Mouse (Mus musculus): ENCODE measurements around the gene Rnf220.

The Rnf220 gene

DNA sequence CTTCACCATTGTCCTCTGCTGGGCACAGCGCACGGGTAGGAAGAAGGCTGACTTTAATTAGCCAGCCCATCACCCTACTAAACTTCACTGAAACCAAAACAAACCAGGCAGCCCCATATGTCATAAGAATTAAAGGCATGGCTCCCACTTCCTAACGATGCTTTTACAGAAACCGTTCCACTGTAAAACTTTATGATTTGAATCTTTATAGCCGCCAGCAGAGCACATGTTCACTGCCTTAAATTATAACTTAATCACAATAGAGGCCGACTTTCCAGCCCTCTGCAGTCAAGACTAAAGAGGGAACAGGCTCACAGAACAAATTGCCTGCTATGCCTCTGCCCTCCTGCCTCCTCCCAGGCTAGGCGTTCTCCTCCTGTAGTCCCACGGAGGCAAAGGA lies 62.5 kb downstream of the Rnf220 start:
- DNase-seq: no peak

DNA sequence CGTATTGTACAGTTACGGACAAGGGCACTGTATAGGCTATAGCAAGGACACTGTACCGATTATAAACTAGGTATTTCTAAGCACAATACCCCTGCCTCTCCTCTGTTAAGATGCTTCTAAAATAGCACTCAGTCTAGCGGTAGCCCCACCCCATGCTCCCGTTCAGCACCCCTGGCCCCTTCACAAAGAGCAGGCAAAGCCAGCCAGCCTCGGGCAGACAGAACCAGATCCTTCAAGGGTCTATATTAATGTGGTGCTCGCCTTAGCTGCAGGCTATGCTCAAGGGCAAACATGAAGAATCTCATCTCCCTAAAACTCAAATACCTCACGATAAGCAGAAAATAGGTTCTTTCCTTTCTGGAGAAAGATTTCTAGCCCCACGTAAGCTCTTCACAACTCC lies 67.2 kb downstream of the Rnf220 start:
- no peak for DNase-seq

DNA sequence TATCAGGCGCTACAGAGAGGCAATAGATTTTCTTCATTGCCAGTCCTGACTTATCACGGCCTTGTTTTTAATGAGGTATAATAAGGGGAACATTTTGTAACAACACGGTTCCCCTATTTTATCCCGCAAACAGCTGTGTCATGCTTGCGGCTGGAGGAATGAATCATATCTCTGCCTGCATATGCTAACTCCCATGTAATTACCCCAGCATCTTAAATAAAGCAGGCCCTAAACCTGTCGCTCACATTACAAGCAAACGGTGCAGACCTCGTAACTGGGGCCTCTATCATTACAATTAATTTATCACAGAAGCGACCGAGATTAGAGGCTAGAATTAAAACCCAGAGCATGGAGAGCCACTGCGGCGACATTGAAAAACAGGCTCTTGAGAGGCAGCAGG lies 69.3 kb downstream of the Rnf220 start:
- DNase-seq: no peak

GRCm38 (mm10) chr4:117421077-117421476 lies 75.8 kb downstream of the Rnf220 start:
- no peak for DNase-seq

DNA sequence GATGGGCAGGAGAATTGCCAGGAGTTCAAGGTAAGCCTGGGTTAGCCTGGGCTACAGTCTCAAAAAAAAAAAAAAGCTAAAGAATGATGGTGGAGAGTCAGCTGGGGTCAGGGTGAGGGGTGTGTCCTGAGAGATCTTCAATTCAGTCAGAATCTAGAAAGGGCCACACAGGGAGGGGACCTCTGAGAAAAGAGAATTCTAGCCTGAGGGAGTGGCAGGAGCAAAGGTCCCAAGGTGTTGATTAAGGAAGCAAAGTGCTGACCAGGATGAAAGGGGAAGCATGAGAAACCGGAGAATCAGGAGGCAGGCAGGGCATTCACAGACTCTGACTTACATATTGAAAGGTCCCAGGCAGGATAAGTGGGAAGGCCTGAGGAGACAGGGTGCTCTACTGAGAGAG lies 80.0 kb downstream of the Rnf220 start:
- DNase-seq: no peak

GRCm38 (mm10) chr4:117410049-117410410 lies 86.8 kb downstream of the Rnf220 start:
- no peak for DNase-seq

DNA sequence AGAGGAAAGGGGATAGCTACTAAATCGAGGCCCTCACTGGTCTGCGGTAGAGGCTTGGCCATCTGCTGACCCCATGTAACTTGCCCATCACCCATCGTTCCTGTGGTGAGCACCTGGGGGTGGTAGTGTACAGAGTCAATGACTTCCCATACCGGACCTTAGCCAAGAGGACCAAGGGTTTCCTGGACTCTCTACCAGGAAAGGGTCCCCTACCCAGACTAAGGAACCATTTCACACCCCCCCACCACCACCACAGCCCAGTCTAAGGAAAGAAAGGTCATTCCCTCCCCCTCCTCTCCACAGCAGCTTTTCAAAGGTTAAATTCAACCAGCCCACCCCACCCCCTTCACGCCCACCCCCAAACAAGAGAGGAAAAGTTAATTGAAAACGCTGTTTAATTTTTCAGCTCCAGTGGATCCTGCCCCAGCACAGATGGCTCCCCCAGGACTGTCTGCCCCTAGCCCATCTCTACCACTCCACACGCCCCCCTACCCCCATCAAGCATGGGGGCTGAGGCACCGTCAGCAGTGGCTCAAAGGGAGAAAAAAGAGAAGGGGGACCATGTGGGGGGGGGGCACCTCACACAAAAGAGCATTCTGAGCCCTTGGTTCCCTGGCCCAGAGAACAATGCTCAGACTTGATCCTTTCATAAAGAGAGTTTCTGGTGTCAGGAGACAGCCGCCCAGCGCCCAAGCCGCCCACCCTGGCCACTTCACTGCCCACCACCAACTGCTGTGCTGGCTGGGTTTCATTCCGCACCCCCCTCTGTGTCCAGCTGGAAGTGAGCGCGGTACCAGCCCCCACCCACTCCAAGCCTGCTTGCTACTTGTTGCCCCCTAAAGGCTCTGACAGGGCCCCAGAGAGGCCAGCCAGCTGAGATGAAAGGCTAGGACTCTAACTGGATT lies 87.5 kb downstream of the Rnf220 start:
- DNase-seq: no peak

- DNase-seq: no peak
These were observed 88.9 kb downstream of the Rnf220 start for GRCm38 (mm10) chr4:117407945-117408344.

- no peak for DNase-seq
These were observed 90.9 kb downstream of the Rnf220 start for GRCm38 (mm10) chr4:117405999-117406398.

GRCm38 (mm10) chr4:117405211-117405610 lies 91.6 kb downstream of the Rnf220 start:
- no peak for DNase-seq

GRCm38 (mm10) chr4:117403411-117403810 lies 93.4 kb downstream of the Rnf220 start:
- no peak for DNase-seq

- no peak for DNase-seq
These were observed 99.7 kb downstream of the Rnf220 start for GRCm38 (mm10) chr4:117397128-117397527.

DNA sequence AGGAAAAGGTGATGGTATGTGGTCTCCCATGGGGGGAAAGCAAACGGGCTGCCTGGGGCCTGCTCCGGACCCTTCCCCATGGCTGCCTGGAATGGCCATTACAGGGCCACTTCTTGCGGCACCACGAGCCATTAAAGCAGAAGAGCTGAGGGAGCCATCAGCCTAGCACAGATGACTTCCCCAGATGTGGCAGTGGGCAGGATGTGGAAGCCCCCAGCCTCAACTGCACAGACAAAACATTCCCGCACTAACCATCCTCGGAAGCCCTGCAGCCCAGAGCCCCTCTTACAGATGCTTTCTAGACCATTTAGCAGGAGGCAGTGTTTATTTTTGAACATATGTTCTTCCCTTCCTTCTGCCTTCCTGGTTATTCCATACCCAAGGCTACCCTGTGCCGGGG lies 103.8 kb downstream of the Rnf220 start:
- DNase-seq: no peak

DNA sequence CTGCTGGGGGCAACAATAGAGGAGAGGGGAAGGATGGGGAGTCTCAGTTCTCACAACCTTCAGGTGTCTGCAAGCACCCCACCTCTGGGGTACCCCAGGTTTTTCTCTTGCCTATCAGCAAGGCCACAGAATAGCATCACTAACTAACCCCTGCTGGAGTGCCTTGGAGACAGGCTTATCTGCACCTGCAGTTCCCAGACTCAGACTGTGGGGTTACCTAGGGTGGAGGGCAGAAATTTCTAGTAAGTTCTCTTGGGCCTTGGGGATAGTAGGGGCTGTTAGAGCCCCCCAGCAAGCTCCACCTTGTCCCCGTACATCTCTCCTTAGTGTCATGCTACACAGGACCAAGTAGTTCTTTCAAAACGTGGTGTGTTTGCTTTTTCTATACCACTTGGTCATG lies 104.5 kb downstream of the Rnf220 start:
- no peak for DNase-seq

GRCm38 (mm10) chr4:117391966-117392365 lies 104.9 kb downstream of the Rnf220 start:
- no peak for DNase-seq

GRCm38 (mm10) chr4:117390850-117391795 lies 105.7 kb downstream of the Rnf220 start:
- no peak for DNase-seq

- DNase-seq: no peak
These were observed 107.4 kb downstream of the Rnf220 start for GRCm38 (mm10) chr4:117389264-117390054.

DNA sequence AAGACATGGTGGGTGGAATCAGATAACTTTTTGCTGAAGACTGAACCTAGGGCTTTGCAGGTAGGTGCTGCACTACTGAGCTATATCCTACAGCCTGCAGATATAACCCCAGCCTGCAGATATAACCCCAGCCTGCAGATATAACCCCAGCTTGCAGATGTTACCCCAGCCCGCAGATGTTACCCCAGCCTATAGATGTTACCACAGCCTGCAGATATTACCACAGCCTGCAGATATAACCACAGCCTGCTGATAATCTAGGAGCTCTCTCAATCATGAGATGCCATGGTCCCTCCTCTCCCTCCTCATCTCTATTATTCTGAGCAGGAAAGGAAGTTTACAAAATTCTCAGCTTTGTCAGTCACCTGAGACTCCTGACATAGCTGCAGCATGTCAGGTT lies 111.6 kb downstream of the Rnf220 start:
- no peak for DNase-seq

DNA sequence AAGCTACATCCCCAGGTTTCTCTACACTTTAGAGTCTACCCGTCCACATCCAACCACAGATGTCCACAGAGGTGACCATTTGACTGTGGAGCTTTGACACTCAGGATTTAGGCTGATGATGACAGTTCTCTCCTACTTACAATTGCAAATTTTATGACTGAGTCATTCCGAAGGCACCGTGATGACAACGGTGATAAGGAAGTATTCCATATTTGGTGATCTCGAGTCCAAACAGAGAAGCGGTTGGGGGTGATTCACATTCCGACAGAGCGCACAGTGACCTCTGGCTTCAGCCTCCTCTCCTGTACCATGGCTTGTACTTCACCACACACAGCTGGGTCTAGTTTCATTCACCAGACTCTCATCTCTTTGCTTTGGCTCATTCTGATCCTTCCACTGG lies 115.0 kb downstream of the Rnf220 start:
- no peak for DNase-seq

DNA sequence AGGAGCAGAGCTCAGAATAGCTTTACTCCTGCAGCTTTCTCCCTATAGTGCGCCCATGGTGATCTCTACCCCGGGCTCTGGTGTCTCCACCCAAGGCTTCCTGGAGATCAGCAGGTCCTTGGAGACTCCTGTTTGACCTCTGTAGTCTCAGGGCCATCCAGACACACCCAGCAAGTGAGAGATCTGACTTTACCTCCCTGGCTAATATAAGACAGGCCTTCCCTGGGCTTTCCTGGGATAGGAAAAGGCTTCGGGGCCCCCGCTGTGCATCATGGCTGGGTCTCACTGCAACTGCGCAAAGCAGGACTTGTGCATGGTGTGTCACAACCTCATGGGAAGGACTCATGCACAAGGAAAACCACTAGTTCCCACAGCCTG lies 116.3 kb downstream of the Rnf220 start:
- no peak for DNase-seq

DNA sequence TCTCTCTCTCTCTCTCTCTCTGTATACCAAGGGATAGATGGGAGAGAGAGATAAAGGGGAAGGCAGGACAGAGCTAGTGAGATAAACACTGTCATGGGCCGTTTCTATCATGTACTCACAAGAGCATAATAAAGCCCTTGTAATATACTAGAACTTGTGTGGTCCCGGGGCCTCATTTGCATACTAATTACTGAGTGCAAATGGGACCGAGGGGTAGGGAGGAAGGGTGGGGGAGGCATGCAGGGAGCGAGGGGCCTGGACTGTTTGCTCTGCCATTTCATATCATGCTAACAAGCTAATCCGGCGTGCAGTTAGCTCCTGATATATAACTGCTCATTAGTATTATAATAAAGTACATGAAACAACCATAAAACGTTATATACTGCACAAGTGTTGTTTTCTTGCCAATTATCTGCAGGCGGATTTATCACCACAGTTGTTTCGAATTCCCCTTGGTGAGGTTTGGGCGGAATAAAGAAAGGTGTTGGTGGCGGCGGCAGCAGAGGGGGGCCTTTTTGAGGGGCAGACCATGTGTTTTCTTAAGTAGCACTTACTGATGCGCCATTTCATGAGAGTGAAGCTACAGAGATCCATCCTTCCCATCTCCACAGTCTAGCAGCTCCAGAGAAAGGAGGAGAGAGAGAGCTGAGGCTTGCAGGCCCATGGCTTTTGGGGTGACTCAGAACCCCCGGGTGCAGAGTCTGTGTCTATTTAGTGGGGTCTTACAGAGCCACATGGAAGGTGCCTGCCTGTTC lies 116.9 kb downstream of the Rnf220 start:
- DNase-seq: no peak

DNA sequence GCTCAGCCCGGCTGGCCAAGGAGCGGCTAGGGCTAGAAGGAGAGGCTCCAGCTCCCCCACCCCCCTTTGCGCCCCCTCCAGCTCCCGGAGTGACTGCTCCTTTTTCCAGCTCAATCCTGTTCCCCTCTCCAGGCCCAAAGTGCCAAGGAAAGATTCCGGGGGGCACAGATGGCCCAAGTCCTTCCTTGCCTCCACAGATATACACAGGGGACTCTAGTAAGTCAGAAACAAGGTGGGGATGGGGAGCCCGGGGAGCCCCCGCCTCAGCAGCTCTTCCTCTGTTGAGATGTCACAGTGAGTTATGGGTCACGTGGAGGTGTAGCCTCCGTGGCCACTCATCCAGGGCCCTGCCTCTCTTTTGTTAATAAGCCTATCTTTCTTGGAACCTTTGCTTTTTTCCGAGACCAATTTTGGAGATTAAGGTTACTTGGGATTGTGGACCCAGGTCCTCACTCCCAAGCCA lies 122.7 kb downstream of the Rnf220 start:
- DNase-seq: no peak

Measured in kidney, postnatal 14 days (tissue).